Mouse (Mus musculus): ENCODE data around the gene Pmfbp1.

Gene Pmfbp1

GRCm38 (mm10) chr8:109503566-109503965 lies 9.7 kb downstream of the Pmfbp1 start:
- no peak for DNase-seq

- no peak for DNase-seq
Observed at GRCm38 (mm10) chr8:109505560-109505959, 11.7 kb downstream of the Pmfbp1 start.

GRCm38 (mm10) chr8:109524008-109524407 lies 30.2 kb downstream of the Pmfbp1 start:
- DNase-seq, result no peak

GRCm38 (mm10) chr8:109535140-109535990 lies 41.5 kb downstream of the Pmfbp1 start:
- peak; percentile 18 to 66 for DNase-seq

GRCm38 (mm10) chr8:109536703-109537102 lies 42.9 kb downstream of the Pmfbp1 start:
- DNase-seq, result peak; percentile 62 to 88

GRCm38 (mm10) chr8:109542165-109542564 lies 48.3 kb downstream of the Pmfbp1 start:
- no peak for DNase-seq

- no peak for DNase-seq
Observed at GRCm38 (mm10) chr8:109542748-109543519, 49.1 kb downstream of the Pmfbp1 start.

GRCm38 (mm10) chr8:109544049-109544448 lies 50.2 kb downstream of the Pmfbp1 start:
- no peak for DNase-seq

GRCm38 (mm10) chr8:109551663-109552062 lies 57.8 kb downstream of the Pmfbp1 start:
- DNase-seq, result peak in 1 of 2 experiments; percentile 54

- DNase-seq, result no peak
Observed at GRCm38 (mm10) chr8:109563881-109564280, 70.1 kb downstream of the Pmfbp1 start.

- no peak for DNase-seq
Observed at GRCm38 (mm10) chr8:109564766-109565165, 70.9 kb downstream of the Pmfbp1 start.

GRCm38 (mm10) chr8:109565498-109566333 lies 71.9 kb downstream of the Pmfbp1 start, which contains the start of the genes Dhx38 and Txnl4b:
Gene Dhx38 (minus strand): TSS chr8:109565861.
Gene Txnl4b (plus strand): TSS chr8:109565892.
- peak; percentile 98 to 99 for DNase-seq

- no peak for DNase-seq
Observed at GRCm38 (mm10) chr8:109571139-109571538, 77.3 kb downstream of the Pmfbp1 start.

- no peak for DNase-seq
Observed at GRCm38 (mm10) chr8:109576311-109576710, 82.5 kb downstream of the Pmfbp1 start.

GRCm38 (mm10) chr8:109578900-109579301 lies 85.1 kb downstream of the Pmfbp1 start, which contains the start of gene Hp:
Gene Hp (minus strand): TSS chr8:109579172.
- DNase-seq, result no peak

GRCm38 (mm10) chr8:109584293-109584692 lies 90.5 kb downstream of the Pmfbp1 start:
- DNase-seq, result no peak

GRCm38 (mm10) chr8:109584830-109585229 lies 91.0 kb downstream of the Pmfbp1 start:
- DNase-seq, result no peak

GRCm38 (mm10) chr8:109585652-109586051 lies 91.8 kb downstream of the Pmfbp1 start:
- DNase-seq, result no peak

- DNase-seq, result peak; percentile 70 to 74
Observed at GRCm38 (mm10) chr8:109586972-109587504, 93.2 kb downstream of the Pmfbp1 start.

GRCm38 (mm10) chr8:109590901-109591300 lies 97.1 kb downstream of the Pmfbp1 start:
- no peak for DNase-seq

GRCm38 (mm10) chr8:109591367-109591766 lies 97.5 kb downstream of the Pmfbp1 start:
- no peak for DNase-seq

GRCm38 (mm10) chr8:109592164-109592563 lies 98.3 kb downstream of the Pmfbp1 start:
- DNase-seq, result no peak
